Mouse (Mus musculus): ENCODE measurements at regions not wholly inside any gene's neighbourhood (a gene's known extent, or its start where the extent isn't known, plus 50 kb on each side); places are given as distances from the start of the nearest gene placed in this dataset.

DNA sequence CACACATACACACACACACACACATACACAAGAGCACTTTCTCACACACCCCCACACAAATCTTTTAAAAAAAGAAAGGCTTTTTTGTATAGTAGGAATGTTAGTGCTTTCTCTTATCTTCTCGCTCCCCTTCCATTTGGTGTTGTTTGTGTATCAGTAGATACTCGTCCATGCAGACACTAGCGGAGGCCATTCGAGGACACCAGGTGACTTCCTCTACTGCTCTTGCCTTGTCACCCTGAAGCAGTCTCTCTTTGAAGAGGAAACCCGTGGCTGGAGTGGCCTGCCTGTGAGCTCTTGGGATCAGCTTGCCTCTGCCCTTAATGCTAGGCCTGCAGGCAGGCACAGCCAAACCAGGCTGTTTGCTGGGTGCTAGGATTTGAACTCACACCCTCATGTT is 105.1 kb upstream of the Max start:
- TF ChIP-seq CTCF (IDR thresholded peaks at IDR 0.05; ENCODE audit: extremely low read depth, insufficient read length, insufficient replicate concordance, low read depth, low read length) (no peak), POLR2A (IDR thresholded peaks at IDR 0.05; ENCODE audit: low read depth, low read length) (no peak)

Data from small intestine, adult 2 months (tissue).